Mouse (Mus musculus): ENCODE data around the gene Ak1.

DNA sequence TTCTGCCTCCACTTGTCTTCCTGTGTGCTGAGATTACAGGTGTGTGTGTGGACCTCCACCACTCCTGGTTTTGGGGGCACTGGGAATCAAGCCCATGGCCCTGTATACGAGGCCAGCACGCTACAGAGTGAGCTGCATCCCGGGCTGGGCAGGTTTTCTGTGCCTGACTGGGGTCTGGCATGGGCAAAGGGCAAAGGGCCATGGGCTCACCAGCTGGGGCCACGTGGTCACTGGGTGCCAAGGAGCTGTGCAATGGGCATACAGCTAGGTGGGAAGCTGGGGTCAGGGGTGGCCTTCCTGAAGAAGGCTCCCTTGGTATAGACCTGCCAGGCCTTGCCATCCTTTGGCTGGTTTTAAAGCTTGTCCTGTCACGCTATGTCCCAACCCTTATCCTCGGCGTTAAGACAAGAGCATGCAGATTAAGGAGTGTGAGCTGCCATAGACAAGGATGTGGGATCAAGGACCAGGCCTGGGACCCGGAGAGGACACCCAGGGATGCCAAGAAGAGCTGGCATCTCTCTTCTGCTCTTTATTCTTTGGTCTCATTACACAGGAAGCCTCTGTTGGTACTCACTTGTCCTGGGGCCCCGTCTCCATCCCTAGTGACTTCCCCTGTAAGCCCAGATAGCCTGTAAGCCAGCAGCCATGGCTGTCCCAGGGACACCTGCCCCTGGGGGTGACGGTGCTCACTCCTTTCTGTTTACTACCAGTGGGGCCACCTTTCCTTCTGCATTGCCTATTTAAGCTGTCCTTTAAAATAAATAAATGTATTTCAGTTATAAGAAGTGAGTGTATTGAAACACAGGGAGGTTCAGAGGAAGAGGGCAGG lies 12.9 kb downstream of the Ak1 start:
- TF ChIP-seq CTCF (IDR thresholded peaks at IDR 0.05) (no peak), EP300 (IDR thresholded peaks at IDR 0.05) (no peak)
